Mouse (Mus musculus): ENCODE data around the gene Chmp6. TPM values are rescaled to one million over a fixed set of nuclear protein-coding genes. Genes with fewer than 3 reads are reported as not detected.
A peak's percentile ranks its signal among the peaks of the same experiment; 100 is the strongest.

The Chmp6 gene
- total and polyA plus RNA-seq, 3 experiments: 50.3 to 70.6 (median 59.7) TPM

- no peak overlapping the region for H3K4me2 ChIP-seq (ENCODE audit: insufficient read depth, low read depth, poor library complexity, severe bottlenecking)
- H3K4me1 ChIP-seq (ENCODE audit: control insufficient read depth in 1 of 2, insufficient read depth in 2 of 2): peaks cover 8 to 19% of the 10 kb centered on the region in 2 experiments
- DNase-seq (ENCODE audit: extremely low read depth): peak; percentile 74
- H3K79me2 ChIP-seq (replicated peaks; ENCODE audit: control insufficient read depth, extremely low read depth, insufficient read depth, poor library complexity, severe bottlenecking): 0 out of 2 replicates have a peak, but pooled peaks cover 1% of the 10 kb centered on the region
- in situ Hi-C loops (cut with MboI; ENCODE audit: low pct_ligation_motif_present, low pct_unique_long_range_greater_than_20kb, low sequenced_read_pairs): loop anchor here (5.0 to 10.0 kb wide), 2 partner anchors 77 to 175 kb away; partner anchors contain the start of genes Ndufaf8 and Tepsin
- dilution Hi-C loops (cut with MboI; ENCODE audit: extremely low pct_ligation_motif_present, extremely low pct_unique_long_range_greater_than_20kb, low sequenced_read_pairs): no loop called here
- H3K27me3 ChIP-seq (replicated peaks): no peaks in the 10 kb centered on the region
- H3K9ac ChIP-seq (ENCODE audit: insufficient read depth, low read depth): no peak overlapping the region
- peaks cover 45 to 63% of the 10 kb centered on the region in 2 experiments for H3K36me3 ChIP-seq (replicated peaks in 1 of 2; ENCODE audit: control insufficient read depth in 1 of 2, insufficient read depth in 1 of 2, low read length in 1 of 2)
- TF ChIP-seq SMC3 (IDR thresholded peaks at IDR 0.05; ENCODE audit: low read depth, low read length): peak; percentile 51
- TF ChIP-seq NRF1 (IDR thresholded peaks at IDR 0.05; ENCODE audit: low read depth, low read length): no peak
- TF ChIP-seq RAD21 (IDR thresholded peaks at IDR 0.05; ENCODE audit: low read depth, low read length): peak; percentile 67
- peak; percentile 87 to 98 for TF ChIP-seq CTCF (conservative IDR thresholded peaks at IDR 0.05 in 1 of 2, IDR thresholded peaks at IDR 0.05 in 1 of 2; ENCODE audit: low read depth in 2 of 2, low read length in 2 of 2)
- no peak for TF ChIP-seq POLR2A (IDR thresholded peaks at IDR 0.05; ENCODE audit: low read depth, low read length)
- H3K4me3 ChIP-seq (replicated peaks in 1 of 3; ENCODE audit: low read depth in 2 of 3, low read length in 2 of 3, poor library complexity in 1 of 3): no peak overlapping the region
- H3K9me3 ChIP-seq (replicated peaks; ENCODE audit: low read length): no peaks in the 10 kb centered on the region
- H3K27ac ChIP-seq (ENCODE audit: insufficient read depth, low read depth): no peak overlapping the region
These were observed 6.7 kb downstream of the Chmp6 start for GRCm38 (mm10) chr11:119919897-119920296.

GRCm38 (mm10) chr11:119920668-119921067 lies 7.4 kb downstream of the Chmp6 start:
- DNase-seq (ENCODE audit: extremely low read depth): no peak
- Histone ChIP-seq H3K79me2 (replicated peaks; ENCODE audit: control insufficient read depth, extremely low read depth, insufficient read depth, poor library complexity, severe bottlenecking) (no peaks in the 10 kb centered on the region), H3K4me2 (ENCODE audit: insufficient read depth, low read depth, poor library complexity, severe bottlenecking) (no peak overlapping the region), H3K9ac (ENCODE audit: insufficient read depth, low read depth) (no peak overlapping the region), H3K4me1 (ENCODE audit: control insufficient read depth in 1 of 2, insufficient read depth in 2 of 2) (peaks cover 5 to 19% of the 10 kb centered on the region in 2 experiments; a peak in 3 of 4 replicates), H3K27ac (ENCODE audit: insufficient read depth, low read depth) (no peak overlapping the region), H3K27me3 (replicated peaks) (no peaks in the 10 kb centered on the region), H3K36me3 (replicated peaks in 1 of 2; ENCODE audit: control insufficient read depth in 1 of 2, insufficient read depth in 1 of 2, low read length in 1 of 2) (peaks cover 40 to 55% of the 10 kb centered on the region in 2 experiments), H3K4me3 (replicated peaks in 1 of 3; ENCODE audit: low read depth in 2 of 3, low read length in 2 of 3, poor library complexity in 1 of 3) (no peak overlapping the region), H3K9me3 (replicated peaks; ENCODE audit: low read length) (no peaks in the 10 kb centered on the region)
- TF ChIP-seq POLR2AphosphoS2 (IDR thresholded peaks at IDR 0.05; ENCODE audit: low read depth, low read length) (0 out of 2 replicates have a peak, but pooled peaks have one; percentile 30), NRF1 (IDR thresholded peaks at IDR 0.05; ENCODE audit: low read depth, low read length) (no peak)
- dilution Hi-C loops (cut with MboI; ENCODE audit: extremely low pct_ligation_motif_present, extremely low pct_unique_long_range_greater_than_20kb, low sequenced_read_pairs) (no loop called here), in situ Hi-C loops (cut with MboI; ENCODE audit: low pct_ligation_motif_present, low pct_unique_long_range_greater_than_20kb, low sequenced_read_pairs) (no loop called here)

DNA sequence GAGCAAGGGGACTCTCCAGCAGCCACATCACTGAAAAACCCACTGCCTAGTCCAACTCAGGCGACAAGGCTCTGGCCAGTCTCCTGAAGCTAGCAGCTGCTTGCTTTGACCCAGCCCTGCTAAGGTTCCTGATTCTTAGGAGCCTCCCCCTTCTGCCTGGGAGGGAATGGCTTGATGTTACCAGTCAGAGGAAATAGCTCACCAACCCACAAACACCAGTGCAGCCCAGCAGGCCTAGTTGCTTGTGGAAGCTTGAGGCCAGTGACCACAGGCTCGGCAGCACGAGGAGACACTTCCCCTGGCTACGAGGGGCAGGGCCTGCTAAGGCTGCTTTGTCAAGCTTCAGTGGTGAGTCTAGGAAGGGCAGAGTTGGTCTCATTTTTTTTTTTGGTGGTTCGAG lies 11.9 kb downstream of the Chmp6 start:
- Histone ChIP-seq H3K27ac (ENCODE audit: insufficient read depth, low read depth) (no peak overlapping the region), H3K4me3 (replicated peaks in 1 of 3; ENCODE audit: low read depth in 2 of 3, low read length in 2 of 3, poor library complexity in 1 of 3) (no peak overlapping the region), H3K4me1 (ENCODE audit: control insufficient read depth in 1 of 2, insufficient read depth in 2 of 2) (peaks cover 11 to 38% of the 10 kb centered on the region in 2 experiments), H3K36me3 (replicated peaks in 1 of 2; ENCODE audit: control insufficient read depth in 1 of 2, insufficient read depth in 1 of 2, low read length in 1 of 2) (peaks cover under 1 to 10% of the 10 kb centered on the region in 2 experiments), H3K79me2 (replicated peaks; ENCODE audit: control insufficient read depth, extremely low read depth, insufficient read depth, poor library complexity, severe bottlenecking) (no peaks in the 10 kb centered on the region), H3K9ac (ENCODE audit: insufficient read depth, low read depth) (no peak overlapping the region), H3K27me3 (replicated peaks) (no peaks in the 10 kb centered on the region), H3K9me3 (replicated peaks; ENCODE audit: low read length) (no peaks in the 10 kb centered on the region), H3K4me2 (ENCODE audit: insufficient read depth, low read depth, poor library complexity, severe bottlenecking) (no peak overlapping the region)
- in situ Hi-C loops (cut with MboI; ENCODE audit: low pct_ligation_motif_present, low pct_unique_long_range_greater_than_20kb, low sequenced_read_pairs): no loop called here
- dilution Hi-C loops (cut with MboI; ENCODE audit: extremely low pct_ligation_motif_present, extremely low pct_unique_long_range_greater_than_20kb, low sequenced_read_pairs): no loop called here
- no peak for TF ChIP-seq TCF12 (IDR thresholded peaks at IDR 0.05; ENCODE audit: low read depth, low read length)
- peak; percentile 38; the same call in 1 of the 2 replicates for TF ChIP-seq BHLHE40 (IDR thresholded peaks at IDR 0.05; ENCODE audit: low read depth, low read length)
- TF ChIP-seq ZNF384 (IDR thresholded peaks at IDR 0.05; ENCODE audit: low read depth, low read length): no peak
- TF ChIP-seq CTCF (conservative IDR thresholded peaks at IDR 0.05 in 1 of 2, IDR thresholded peaks at IDR 0.05 in 1 of 2; ENCODE audit: low read depth in 2 of 2, low read length in 2 of 2): no peak
- no peak for TF ChIP-seq NRF1 (IDR thresholded peaks at IDR 0.05; ENCODE audit: low read depth, low read length)
- TF ChIP-seq PAX5 (IDR thresholded peaks at IDR 0.05; ENCODE audit: low read length): no peak
- no peak for TF ChIP-seq ZC3H11A (IDR thresholded peaks at IDR 0.05; ENCODE audit: low read depth, low read length)
- 0 out of 2 replicates have a peak, but pooled peaks have one; percentile 24 for TF ChIP-seq ZMIZ1 (IDR thresholded peaks at IDR 0.05; ENCODE audit: low read depth, low read length)
- no peak for TF ChIP-seq MXI1 (IDR thresholded peaks at IDR 0.05; ENCODE audit: low read depth, low read length)
- TF ChIP-seq UBTF (IDR thresholded peaks at IDR 0.05; ENCODE audit: low read depth, low read length): no peak
- no peak for TF ChIP-seq SMC3 (IDR thresholded peaks at IDR 0.05; ENCODE audit: low read depth, low read length)
- 0 out of 2 replicates have a peak, but pooled peaks have one; percentile 19 for TF ChIP-seq MAX (IDR thresholded peaks at IDR 0.05; ENCODE audit: low read length)
- no peak for TF ChIP-seq EP300 (IDR thresholded peaks at IDR 0.05; ENCODE audit: low read length)
- TF ChIP-seq JUN (IDR thresholded peaks at IDR 0.05; ENCODE audit: insufficient read depth, low read depth, low read length): no peak
- TF ChIP-seq HCFC1 (IDR thresholded peaks at IDR 0.05; ENCODE audit: low read depth, low read length): no peak
- no peak for TF ChIP-seq USF1 (IDR thresholded peaks at IDR 0.05; ENCODE audit: low read depth, low read length)
- peak; percentile 32 for DNase-seq (ENCODE audit: extremely low read depth)
